Comparison of ENCODE assay signal across 13 mouse cellular contexts in genomic region chr7:136083005-136083404, GRCm38 (mm10).
DNase-seq lines count a peak whose midpoint lies in the region; ATAC-seq and TF ChIP-seq lines count a peak whose summit lies in the region.
"Had no signal": no experiment of that assay in that cellular context is flagged by ENCODE, and none has a peak within 500 bp of the region (broad histone marks: within the 10 kb centered on the region; RNA-seq: fewer than 3 reads in every experiment).

No protein-coding gene starts in this region.

- H3K4me2 ChIP-seq in midbrain, postnatal 0 days (ENCODE audit: low read depth, low read length, poor library complexity, severe bottlenecking) = no peak overlapping the region
- no peak overlapping the region for H3K4me2 ChIP-seq in forebrain, embryonic 14.5 days (ENCODE audit: low read length)
- H3K4me2 ChIP-seq in neural tube, embryonic 14.5 days (ENCODE audit: low read depth, low read length) = no peak overlapping the region
- H3K4me2 ChIP-seq: lung, embryonic 14.5 days had no signal

- H3K9ac ChIP-seq in midbrain, postnatal 0 days (replicated peaks; ENCODE audit: low read length, poor library complexity, severe bottlenecking) = no peak overlapping the region
- no peak overlapping the region for H3K9ac ChIP-seq in forebrain, embryonic 14.5 days (ENCODE audit: low read length)
- H3K9ac ChIP-seq in neural tube, embryonic 14.5 days (replicated peaks; ENCODE audit: low read depth, low read length) = no peak overlapping the region
- H3K9ac ChIP-seq: lung, embryonic 14.5 days had no signal

- H3K27me3 ChIP-seq in midbrain, embryonic 10.5 days (ENCODE audit: low read depth, poor library complexity, severe bottlenecking) = peaks cover 7% of the 10 kb centered on the region; the same call in 1 of the 2 replicates
- no peaks in the 10 kb centered on the region for H3K27me3 ChIP-seq in midbrain, postnatal 0 days (ENCODE audit: insufficient read depth, low read length)
- H3K27me3 ChIP-seq in forebrain, embryonic 14.5 days (replicated peaks; ENCODE audit: control insufficient read depth, insufficient read depth, low read length) = no peaks in the 10 kb centered on the region; the same call in 1 of the 2 replicates
- peaks cover 42% of the 10 kb centered on the region for H3K27me3 ChIP-seq in limb, embryonic 10.5 days (ENCODE audit: low read depth, poor library complexity, severe bottlenecking)
- no peaks in the 10 kb centered on the region for H3K27me3 ChIP-seq in neural tube, embryonic 14.5 days (ENCODE audit: control insufficient read depth, insufficient read depth, low read length)

- TF ChIP-seq CTCF in midbrain, postnatal 0 days (IDR thresholded peaks at IDR 0.05) = no peak

- peak overlapping the region; percentile 84 for H3K27ac ChIP-seq in midbrain, embryonic 10.5 days (replicated peaks)
- H3K27ac ChIP-seq in midbrain, postnatal 0 days (ENCODE audit: low read depth, low read length) = no peak overlapping the region
- H3K27ac ChIP-seq in forebrain, embryonic 14.5 days (ENCODE audit: low read depth, low read length) = peak overlapping the region; percentile 27
- peak overlapping the region; percentile 38; the same call in 1 of the 2 replicates for H3K27ac ChIP-seq in limb, embryonic 10.5 days
- peak overlapping the region; percentile 73 for H3K27ac ChIP-seq in neural tube, embryonic 14.5 days (ENCODE audit: low read depth, low read length)

- no peak for DNase-seq in midbrain, embryonic 10.5 days (ENCODE audit: low spot score)
- DNase-seq in midbrain, postnatal 0 days (ENCODE audit: low spot score) = no peak
- peak; percentile 28 for DNase-seq in forebrain, embryonic 14.5 days (ENCODE audit: low spot score)
- DNase-seq in limb, embryonic 10.5 days (ENCODE audit: low spot score) = peak; percentile 25
- DNase-seq in gastrocnemius, postnatal 10 days = no peak
- no peak for DNase-seq in gastrocnemius, postnatal 14 days
- DNase-seq in cerebellum, adult 11 months = no peak
- DNase-seq: cerebellum, adult 2 months; kidney, adult 2 months; right cerebral cortex, postnatal 14 days; thymus, postnatal 36 days had no signal

- H3K4me1 ChIP-seq in midbrain, embryonic 10.5 days = peaks cover 38% of the 10 kb centered on the region
- no peaks in the 10 kb centered on the region; the same call in 1 of the 2 replicates for H3K4me1 ChIP-seq in midbrain, postnatal 0 days (ENCODE audit: insufficient read depth, low read length)
- peaks cover 35% of the 10 kb centered on the region for H3K4me1 ChIP-seq in forebrain, embryonic 14.5 days (ENCODE audit: control insufficient read depth, insufficient read depth, low read length)
- H3K4me1 ChIP-seq in limb, embryonic 10.5 days = peaks cover 48% of the 10 kb centered on the region
- H3K4me1 ChIP-seq in neural tube, embryonic 14.5 days (ENCODE audit: control insufficient read depth, insufficient read depth, low read length) = peaks cover 18% of the 10 kb centered on the region

- ATAC-seq in midbrain, postnatal 0 days (ENCODE audit: low FRiP score) = no peak
- 0 out of 2 replicates have a peak, but pooled peaks have one; percentile 15 for ATAC-seq in forebrain, embryonic 14.5 days
- no peak for ATAC-seq in neural tube, embryonic 14.5 days (ENCODE audit: low read depth)

- H3K9me3 ChIP-seq in midbrain, embryonic 10.5 days (replicated peaks) = no peaks in the 10 kb centered on the region
- no peaks in the 10 kb centered on the region for H3K9me3 ChIP-seq in midbrain, postnatal 0 days (ENCODE audit: low read length)
- no peaks in the 10 kb centered on the region for H3K9me3 ChIP-seq in forebrain, embryonic 14.5 days (replicated peaks; ENCODE audit: control insufficient read depth, low read length)
- H3K9me3 ChIP-seq in limb, embryonic 10.5 days (replicated peaks) = no peaks in the 10 kb centered on the region
- H3K9me3 ChIP-seq in neural tube, embryonic 14.5 days (ENCODE audit: control insufficient read depth, low read length) = no peaks in the 10 kb centered on the region

- no peak overlapping the region for H3K4me3 ChIP-seq in midbrain, embryonic 10.5 days
- no peak overlapping the region for H3K4me3 ChIP-seq in midbrain, postnatal 0 days (ENCODE audit: low read depth, low read length)
- H3K4me3 ChIP-seq in forebrain, embryonic 14.5 days (ENCODE audit: low read depth, low read length) = no peak overlapping the region
- H3K4me3 ChIP-seq in limb, embryonic 10.5 days = no peak overlapping the region
- no peak overlapping the region for H3K4me3 ChIP-seq in neural tube, embryonic 14.5 days (ENCODE audit: low read depth, low read length)

- WGBS in midbrain, embryonic 10.5 days = 79% methylated on average over 10 of the region's 10 CpGs
- WGBS in midbrain, postnatal 0 days = 46% methylated on average over 10 of the region's 10 CpGs
- WGBS in forebrain, embryonic 14.5 days = 35% methylated on average over 10 of the region's 10 CpGs
- WGBS in limb, embryonic 10.5 days = 83% methylated on average over 10 of the region's 10 CpGs
- WGBS in neural tube, embryonic 14.5 days = 25% methylated on average over 10 of the region's 10 CpGs

- intact Hi-C loops in gastrocnemius, postnatal 14 days (cut with DNase I; ENCODE audit: low total_unique reads) = no loop called here

- H3K36me3 ChIP-seq in midbrain, embryonic 10.5 days = no peaks in the 10 kb centered on the region
- no peaks in the 10 kb centered on the region for H3K36me3 ChIP-seq in midbrain, postnatal 0 days (ENCODE audit: insufficient read depth, low read length)
- no peaks in the 10 kb centered on the region for H3K36me3 ChIP-seq in forebrain, embryonic 14.5 days (ENCODE audit: control insufficient read depth, insufficient read depth, low read length)
- H3K36me3 ChIP-seq in limb, embryonic 10.5 days = no peaks in the 10 kb centered on the region
- no peaks in the 10 kb centered on the region for H3K36me3 ChIP-seq in neural tube, embryonic 14.5 days (ENCODE audit: control insufficient read depth, insufficient read depth, low read length)

Comparison
In these comparisons a context has a peak if more than half of its experiments do, and no peak if none do; other contexts are left out.
1. DNase-seq: peak in forebrain, embryonic 14.5 days (single experiment) and limb, embryonic 10.5 days (single experiment); none in midbrain, embryonic 10.5 days (single experiment), midbrain, postnatal 0 days (single experiment), gastrocnemius, postnatal 10 days (single experiment), gastrocnemius, postnatal 14 days (single experiment) and cerebellum, adult 11 months (single experiment).